8 mouse cellular contexts compared by ENCODE assay signal in genomic region chr2:155382332-155382700, GRCm38 (mm10). TPM values are rescaled to one million over a fixed set of nuclear protein-coding genes. Genes with fewer than 3 reads are reported as not detected.
DNase-seq lines count a peak whose midpoint lies in the region; ATAC-seq and TF ChIP-seq lines count a peak whose summit lies in the region.

No protein-coding gene starts in this region.

- TF ChIP-seq CTCF in ES-Bruce4 (IDR thresholded peaks at IDR 0.05; ENCODE audit: low read depth, low read length) = no peak
- no peak for TF ChIP-seq CTCF in liver, postnatal 0 days (IDR thresholded peaks at IDR 0.05; ENCODE audit: low read depth)

- peak overlapping the region; percentile 97 for H3K9ac ChIP-seq in heart, embryonic 11.5 days (ENCODE audit: low read depth, low read length)
- H3K9ac ChIP-seq in ES-Bruce4 (ENCODE audit: low read depth, poor library complexity, severe bottlenecking) = peak overlapping the region; percentile 84; the same call in 1 of the 2 replicates
- peak overlapping the region; percentile 100 for H3K9ac ChIP-seq in forebrain, embryonic 15.5 days (replicated peaks)
- H3K9ac ChIP-seq in liver, postnatal 0 days (replicated peaks) = peak overlapping the region; percentile 84

- H3K4me2 ChIP-seq in heart, embryonic 11.5 days = peak overlapping the region; percentile 63
- H3K4me2 ChIP-seq in forebrain, embryonic 15.5 days (replicated peaks) = peak overlapping the region; percentile 83
- H3K4me2 ChIP-seq in liver, postnatal 0 days (ENCODE audit: low read depth, low read length) = peak overlapping the region; percentile 95

- WGBS in heart, embryonic 11.5 days (ENCODE audit: insufficient replicate concordance) = 24% methylated on average over 6 of the region's 6 CpGs
- 13% methylated on average over 6 of the region's 6 CpGs for WGBS in forebrain, embryonic 15.5 days
- WGBS in liver, postnatal 0 days (ENCODE audit: insufficient replicate concordance) = 23% methylated on average over 6 of the region's 6 CpGs

- H3K4me3 ChIP-seq in heart, embryonic 11.5 days (ENCODE audit: low read depth, low read length) = peak overlapping the region; percentile 87
- peak overlapping the region; percentile 58 for H3K4me3 ChIP-seq in ES-Bruce4 (ENCODE audit: low read depth, low read length)
- peak overlapping the region; percentile 93 for H3K4me3 ChIP-seq in forebrain, embryonic 15.5 days
- peak overlapping the region; percentile 83 for H3K4me3 ChIP-seq in liver, postnatal 0 days (ENCODE audit: low read depth, low read length)

- H3K4me1 ChIP-seq in heart, embryonic 11.5 days (ENCODE audit: control insufficient read depth, insufficient read depth, low read length) = peaks cover 21% of the 10 kb centered on the region
- H3K4me1 ChIP-seq in ES-Bruce4 (ENCODE audit: control insufficient read depth, insufficient read depth, low read length) = no peaks in the 10 kb centered on the region
- H3K4me1 ChIP-seq in forebrain, embryonic 15.5 days = peaks cover 56% of the 10 kb centered on the region
- peaks cover 18% of the 10 kb centered on the region for H3K4me1 ChIP-seq in liver, postnatal 0 days (ENCODE audit: insufficient read depth)

- intact Hi-C loops in heart, postnatal 14 days (cut with DNase I) = loop anchor here (2.0 to 5.0 kb wide), 4 partner anchors 26 to 145 kb away; partner anchors contain the start of genes Dynlrb1, Map1lc3a and Pigu
- intact Hi-C loops in left cerebral cortex, postnatal 36 days (cut with DNase I) = loop anchor here (2.0 to 10.0 kb wide), 3 partner anchors 26 to 298 kb away; partner anchors contain the start of genes Map1lc3a and Pigu

- H3K9me3 ChIP-seq in heart, embryonic 11.5 days (replicated peaks; ENCODE audit: control insufficient read depth, low read length) = no peaks in the 10 kb centered on the region
- H3K9me3 ChIP-seq in ES-Bruce4 (replicated peaks; ENCODE audit: control insufficient read depth, insufficient read depth, low read length, poor library complexity, severe bottlenecking) = no peaks in the 10 kb centered on the region
- no peaks in the 10 kb centered on the region for H3K9me3 ChIP-seq in forebrain, embryonic 15.5 days
- H3K9me3 ChIP-seq in liver, postnatal 0 days (ENCODE audit: low read length) = no peaks in the 10 kb centered on the region

- peak; percentile 14; the same call in 1 of the 2 replicates for ATAC-seq in heart, embryonic 11.5 days (replicated peaks; ENCODE audit: insufficient number of reproducible peaks, low FRiP score, low TSS enrichment)
- ATAC-seq in forebrain, embryonic 15.5 days (replicated peaks) = peak; percentile 31
- ATAC-seq in liver, postnatal 0 days = peak; percentile 4

- peaks cover 11% of the 10 kb centered on the region; the same call in 1 of the 2 replicates for H3K27me3 ChIP-seq in heart, embryonic 11.5 days (ENCODE audit: control insufficient read depth, insufficient read depth, low read length)
- no peaks in the 10 kb centered on the region for H3K27me3 ChIP-seq in ES-Bruce4 (ENCODE audit: control insufficient read depth, insufficient read depth, low read length, poor library complexity, severe bottlenecking)
- H3K27me3 ChIP-seq in forebrain, embryonic 15.5 days = no peaks in the 10 kb centered on the region
- no peaks in the 10 kb centered on the region for H3K27me3 ChIP-seq in liver, postnatal 0 days (ENCODE audit: insufficient read depth, low read length)

- peak overlapping the region; percentile 98 for H3K27ac ChIP-seq in heart, embryonic 11.5 days (ENCODE audit: low read depth, low read length)
- H3K27ac ChIP-seq in ES-Bruce4 (ENCODE audit: insufficient read depth, low read length) = no peak overlapping the region
- peak overlapping the region; percentile 100 for H3K27ac ChIP-seq in forebrain, embryonic 15.5 days (replicated peaks)
- H3K27ac ChIP-seq in liver, postnatal 0 days (ENCODE audit: low read depth) = peak overlapping the region; percentile 98

- no peak for DNase-seq in heart, postnatal 14 days
- DNase-seq in liver, postnatal 0 days = no peak
- DNase-seq in adrenal gland, postnatal 25 days = no peak
- DNase-seq in left cerebral cortex, postnatal 36 days (ENCODE audit: low spot score in 2 of 2) = no peak
- DNase-seq in thymus, postnatal 14 days = no peak

- no peak for TF ChIP-seq POLR2A in ES-Bruce4 (IDR thresholded peaks at IDR 0.05; ENCODE audit: insufficient read depth, low read length)

- peaks cover 16% of the 10 kb centered on the region for H3K36me3 ChIP-seq in heart, embryonic 11.5 days (ENCODE audit: control insufficient read depth, insufficient read depth, low read length)
- H3K36me3 ChIP-seq in ES-Bruce4 (ENCODE audit: control insufficient read depth, insufficient read depth, low read length, poor library complexity, severe bottlenecking) = no peaks in the 10 kb centered on the region
- peaks cover 15% of the 10 kb centered on the region for H3K36me3 ChIP-seq in forebrain, embryonic 15.5 days
- H3K36me3 ChIP-seq in liver, postnatal 0 days (replicated peaks; ENCODE audit: insufficient read depth, low read length) = peaks cover 18% of the 10 kb centered on the region

- no peak for TF ChIP-seq EP300 in ES-Bruce4 (IDR thresholded peaks at IDR 0.05; ENCODE audit: insufficient read depth, low read depth, low read length)
- no peak for TF ChIP-seq EP300 in liver, postnatal 0 days (IDR thresholded peaks at IDR 0.05; ENCODE audit: low read depth)

RNA-seq across cellular contexts. Expression of gene Trp53inp2, which starts 1.5 kb away (rescaled TPM):
- 69.9 and 96.9 TPM in 2 replicates for polyA plus RNA-seq in heart, embryonic 11.5 days (2014; fragmentation: Nextera tagmentation; extraction: Ambion mirVana)
- 100 to 1,000 TPM; 560 to 604 TPM for total RNA-seq in heart, postnatal 14 days (2021)
- 24.9 and 25.7 TPM in 2 replicates for polyA plus RNA-seq in ES-Bruce4 (2011; ENCODE audit: insufficient read depth, insufficient read length, low read depth, missing spikeins)
- 73.2 and 87.6 TPM in 2 replicates for polyA plus RNA-seq in forebrain, embryonic 15.5 days (2015; fragmentation: Nextera tagmentation; extraction: Ambion mirVana)
- 28.0 and 29.5 TPM in 2 replicates for polyA plus RNA-seq in liver, postnatal 0 days (2015; fragmentation: Nextera tagmentation; extraction: Ambion mirVana)
- total RNA-seq in adrenal gland, postnatal 25 days (2021) = 322 and 410 TPM in 2 replicates
- 100 to 1,000 TPM; 147 to 173 TPM for total RNA-seq in left cerebral cortex, postnatal 36 days (2021)

RNA-seq across cellular contexts. Expression of gene Pigu, which starts 25.1 kb away (rescaled TPM):
- 60.2 and 67.1 TPM in 2 replicates for polyA plus RNA-seq in heart, embryonic 11.5 days (2014; fragmentation: Nextera tagmentation; extraction: Ambion mirVana)
- total RNA-seq in heart, postnatal 14 days (2021) = 10 to 100 TPM; 29.6 TPM
- polyA plus RNA-seq in ES-Bruce4 (2011; ENCODE audit: insufficient read depth, insufficient read length, low read depth, missing spikeins) = 36.9 and 44.1 TPM in 2 replicates
- polyA plus RNA-seq in forebrain, embryonic 15.5 days (2015; fragmentation: Nextera tagmentation; extraction: Ambion mirVana) = 47.7 and 52.8 TPM in 2 replicates
- 15.3 and 15.9 TPM in 2 replicates for polyA plus RNA-seq in liver, postnatal 0 days (2015; fragmentation: Nextera tagmentation; extraction: Ambion mirVana)
- total RNA-seq in adrenal gland, postnatal 25 days (2021) = 40.9 and 46.2 TPM in 2 replicates
- 10 to 100 TPM; 25.7 to 30.5 TPM for total RNA-seq in left cerebral cortex, postnatal 36 days (2021)
